Mouse (Mus musculus) megakaryocyte-erythroid progenitor cell, adult 5-6 weeks (primary cell): ENCODE measurements around the gene Hist1h2ad. TPM values are rescaled to one million over a fixed set of nuclear protein-coding genes. Genes with fewer than 3 reads are reported as not detected.
A peak's percentile ranks its signal among the peaks of the same experiment; 100 is the strongest.
"Not testable (repeated sequence)": the region's sequence is repeated elsewhere in the genome, so short reads cannot be mapped to it uniquely, and the experiment has no call there.

ENCODE experiments used
- ATAC-seq: replicated peaks from 2 replicates; pipeline ENCODE4 v1.8.0; 2016; ENCODE audit warnings: mild to moderate bottlenecking, inconsistent platforms; ENCODE audit not compliant: severe bottlenecking, poor library complexity, low FRiP score, low TSS enrichment
- total RNA-seq, 2 experiments: library from RNA; stranded (forward) in 1 of 2; stranded (reverse) in 1 of 2; fragments of 200-1000, 215-1000 nt in 1 of 2; fragments of >200 nt in 1 of 2; fragmentation: Nextera tagmentation in 1 of 2; gene quantifications; 2 replicates each; pipeline ENCODE4 v1.2.3; 2014 to 2017

Gene Hist1h2ad
- total RNA-seq, 2 experiments from 2014 or later = 11.1 to 1,317 TPM

DNA sequence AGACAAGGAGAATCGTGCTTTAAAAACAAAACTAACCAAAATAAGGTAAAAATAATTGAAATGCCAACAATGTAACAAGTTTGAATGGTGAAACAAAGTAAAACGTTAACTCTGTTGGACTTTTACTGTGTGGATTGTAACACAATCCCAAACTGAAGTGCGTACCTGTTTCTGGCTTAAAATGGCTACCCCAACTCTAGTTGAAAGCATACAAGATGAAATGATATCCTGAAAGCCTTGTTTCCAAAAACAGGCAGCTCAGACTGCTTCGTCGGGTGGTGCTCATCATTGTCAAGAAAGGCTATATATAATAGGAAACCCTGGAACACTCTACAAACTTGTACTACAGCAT is 12.7 kb upstream of the Hist1h2ad start:
- not testable (repeated sequence) for ATAC-seq

DNA sequence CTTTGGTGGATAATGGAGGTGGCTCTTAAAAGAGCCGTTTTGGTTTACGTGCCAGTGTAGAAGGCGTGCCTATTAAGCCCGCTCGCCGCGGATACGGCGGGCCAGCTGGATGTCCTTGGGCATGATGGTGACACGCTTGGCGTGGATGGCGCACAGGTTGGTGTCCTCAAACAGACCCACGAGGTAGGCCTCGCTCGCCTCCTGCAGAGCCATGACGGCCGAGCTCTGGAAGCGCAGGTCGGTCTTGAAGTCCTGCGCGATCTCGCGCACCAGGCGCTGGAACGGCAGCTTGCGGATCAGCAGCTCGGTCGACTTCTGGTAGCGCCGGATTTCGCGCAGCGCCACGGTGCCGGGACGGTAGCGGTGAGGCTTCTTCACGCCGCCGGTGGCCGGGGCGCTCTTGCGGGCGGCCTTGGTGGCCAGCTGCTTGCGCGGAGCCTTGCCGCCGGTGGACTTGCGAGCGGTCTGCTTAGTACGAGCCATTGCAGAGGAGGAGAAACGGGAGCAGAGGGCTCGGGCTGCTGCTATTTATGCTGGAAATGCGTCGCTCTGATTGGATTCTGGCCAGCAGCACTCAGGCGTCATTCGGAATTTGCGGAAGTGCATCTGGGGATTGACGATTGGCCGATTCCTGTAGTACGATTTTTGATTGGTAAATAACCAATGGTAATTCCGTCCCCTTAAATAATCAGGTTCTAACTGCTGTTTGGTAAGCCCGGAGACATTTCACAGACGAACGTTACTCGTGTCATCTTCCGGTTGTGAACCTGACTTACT is 12.1 kb upstream of the Hist1h2ad start, which contains the start of gene Hist1h3e:
Gene Hist1h3e, minus strand, starts transcription at position 487 of the 777 bp plus-strand sequence.
- ATAC-seq = peak; percentile 84

DNA sequence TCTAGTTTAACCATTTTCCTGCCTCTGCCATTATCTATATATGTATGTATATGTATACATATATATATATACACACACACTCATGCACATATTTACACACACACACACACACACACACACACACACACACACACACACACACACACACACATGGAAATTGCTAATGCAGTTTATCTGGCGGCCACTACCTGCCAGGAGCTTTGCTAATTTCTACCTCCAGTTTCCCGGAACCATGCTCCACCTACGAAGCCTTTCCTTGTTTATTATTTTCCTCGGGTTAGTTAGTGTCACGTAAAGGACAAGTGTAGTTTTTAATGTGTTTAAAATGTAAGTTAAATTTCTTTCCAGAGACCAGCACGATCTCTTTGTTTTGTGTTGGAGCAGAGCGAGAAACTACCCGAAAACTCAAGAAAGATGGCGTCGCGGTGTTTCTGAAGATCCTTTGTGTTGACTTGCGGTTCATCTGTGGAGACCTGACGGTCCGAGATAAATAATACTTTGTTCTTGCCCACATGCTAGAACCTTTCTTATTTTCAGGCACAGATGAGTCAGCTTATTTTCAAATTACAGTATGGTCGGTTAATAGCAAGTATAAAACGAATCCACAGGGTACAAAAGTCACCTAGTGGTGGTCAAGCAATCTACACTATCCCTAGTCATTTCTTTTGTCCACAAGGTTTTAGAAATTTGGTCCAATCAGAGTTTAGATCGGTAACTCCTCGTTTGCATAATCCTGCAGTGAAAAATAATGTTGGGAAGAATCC is 11.3 kb upstream of the Hist1h2ad start:
- peak; percentile 65 for ATAC-seq

DNA sequence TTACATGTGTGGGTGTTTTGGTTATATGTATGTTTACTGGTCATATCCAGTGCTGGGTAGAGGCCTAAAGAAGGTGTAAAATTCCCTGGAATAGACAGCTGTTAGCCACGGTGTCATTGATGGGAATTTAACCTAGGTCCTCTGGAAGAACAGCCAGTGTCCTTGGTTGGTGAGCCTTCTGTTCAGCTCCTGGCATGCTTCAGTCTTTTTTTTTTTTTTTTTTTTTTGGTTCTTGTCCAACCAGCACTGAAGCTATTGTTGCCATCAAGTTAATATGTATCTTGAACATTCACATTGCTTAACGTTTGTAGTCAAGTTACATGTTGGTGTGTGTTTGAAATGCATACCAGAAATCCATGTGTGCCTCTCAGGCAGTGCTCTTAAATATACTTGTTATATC is 9.7 kb upstream of the Hist1h2ad start:
- ATAC-seq = no peak

DNA sequence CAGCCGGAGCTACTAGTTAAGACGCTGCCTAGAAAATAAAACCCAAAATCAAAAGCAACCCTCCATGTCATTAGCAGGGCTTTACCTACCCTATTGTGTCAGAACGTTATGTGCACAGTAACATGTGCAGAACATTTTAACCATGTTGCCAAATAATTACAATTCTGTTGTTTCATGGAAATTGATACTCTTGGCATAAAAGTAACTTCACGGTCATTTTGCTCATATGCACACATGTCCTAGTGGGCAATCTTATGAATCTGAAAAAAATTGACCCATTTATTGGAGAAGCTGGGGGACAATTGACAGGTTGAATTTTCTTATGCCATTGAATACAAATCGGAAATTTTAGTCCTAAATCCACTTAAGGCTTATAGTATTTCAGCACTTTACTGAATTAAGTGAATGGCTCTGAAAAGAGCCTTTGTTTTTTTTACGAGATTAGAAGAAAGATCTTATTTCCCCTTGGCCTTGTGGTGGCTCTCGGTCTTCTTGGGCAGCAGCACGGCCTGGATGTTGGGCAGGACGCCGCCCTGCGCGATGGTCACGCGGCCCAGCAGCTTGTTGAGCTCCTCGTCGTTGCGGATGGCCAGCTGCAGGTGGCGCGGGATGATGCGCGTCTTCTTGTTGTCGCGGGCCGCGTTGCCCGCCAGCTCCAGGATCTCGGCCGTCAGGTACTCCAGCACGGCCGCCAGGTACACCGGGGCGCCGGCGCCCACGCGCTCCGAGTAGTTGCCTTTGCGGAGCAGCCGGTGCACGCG is 3.7 kb upstream of the Hist1h2ad start:
- not testable (repeated sequence) for ATAC-seq

DNA sequence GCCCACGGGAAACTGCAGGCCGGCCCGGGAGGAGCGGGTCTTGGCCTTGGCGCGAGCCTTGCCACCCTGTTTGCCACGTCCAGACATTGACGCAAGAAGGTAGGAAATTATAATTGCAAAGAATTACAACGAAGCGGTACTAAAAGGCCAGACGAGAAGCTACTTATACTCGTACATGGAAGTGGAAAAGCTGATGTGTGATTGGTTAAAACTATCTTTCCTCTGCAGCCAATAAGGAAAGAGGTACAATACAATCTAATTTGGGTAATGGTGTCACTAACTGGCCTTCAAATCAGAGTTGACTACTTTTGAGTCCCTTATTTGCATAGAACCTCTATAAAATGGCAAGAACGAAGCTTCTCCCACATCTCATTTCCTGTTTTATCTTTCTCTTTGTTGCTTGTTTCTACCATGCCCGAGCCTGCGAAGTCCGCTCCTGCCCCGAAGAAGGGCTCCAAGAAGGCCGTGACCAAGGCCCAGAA is 3.1 kb upstream of the Hist1h2ad start, which contains the start of the genes Hist1h2ae and Hist1h2bg:
Gene Hist1h2ae, minus strand, starts transcription at position 199 of the 482 bp plus-strand sequence.
Gene Hist1h2bg, plus strand, starts transcription at position 375 of the 482 bp plus-strand sequence.
- peak; percentile 78 for ATAC-seq

DNA sequence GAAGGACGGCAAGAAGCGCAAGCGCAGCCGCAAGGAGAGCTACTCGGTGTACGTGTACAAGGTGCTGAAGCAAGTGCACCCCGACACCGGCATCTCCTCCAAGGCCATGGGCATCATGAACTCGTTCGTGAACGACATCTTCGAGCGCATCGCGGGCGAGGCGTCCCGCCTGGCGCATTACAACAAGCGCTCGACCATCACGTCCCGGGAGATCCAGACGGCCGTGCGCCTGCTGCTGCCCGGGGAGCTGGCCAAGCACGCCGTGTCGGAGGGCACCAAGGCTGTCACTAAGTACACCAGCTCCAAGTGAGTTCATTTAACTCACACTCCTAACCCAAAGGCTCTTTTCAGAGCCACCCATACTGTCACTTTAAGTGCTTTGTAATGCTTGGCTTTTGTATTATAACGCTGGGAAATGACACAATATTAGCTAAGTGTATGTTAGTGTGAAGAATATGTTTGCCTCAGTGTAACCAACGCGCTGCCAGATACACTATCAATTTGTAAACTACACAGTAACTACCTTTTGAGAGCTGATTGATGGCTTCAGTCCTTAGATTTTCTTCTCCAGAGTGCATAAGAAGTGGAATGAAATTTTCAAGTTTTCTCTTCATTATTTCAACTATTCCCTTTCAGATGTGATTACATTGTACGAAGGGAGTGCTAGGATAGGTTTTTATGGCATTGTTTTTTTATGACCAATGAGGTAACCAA is 2.5 kb upstream of the Hist1h2ad start:
- ATAC-seq = peak; percentile 25

DNA sequence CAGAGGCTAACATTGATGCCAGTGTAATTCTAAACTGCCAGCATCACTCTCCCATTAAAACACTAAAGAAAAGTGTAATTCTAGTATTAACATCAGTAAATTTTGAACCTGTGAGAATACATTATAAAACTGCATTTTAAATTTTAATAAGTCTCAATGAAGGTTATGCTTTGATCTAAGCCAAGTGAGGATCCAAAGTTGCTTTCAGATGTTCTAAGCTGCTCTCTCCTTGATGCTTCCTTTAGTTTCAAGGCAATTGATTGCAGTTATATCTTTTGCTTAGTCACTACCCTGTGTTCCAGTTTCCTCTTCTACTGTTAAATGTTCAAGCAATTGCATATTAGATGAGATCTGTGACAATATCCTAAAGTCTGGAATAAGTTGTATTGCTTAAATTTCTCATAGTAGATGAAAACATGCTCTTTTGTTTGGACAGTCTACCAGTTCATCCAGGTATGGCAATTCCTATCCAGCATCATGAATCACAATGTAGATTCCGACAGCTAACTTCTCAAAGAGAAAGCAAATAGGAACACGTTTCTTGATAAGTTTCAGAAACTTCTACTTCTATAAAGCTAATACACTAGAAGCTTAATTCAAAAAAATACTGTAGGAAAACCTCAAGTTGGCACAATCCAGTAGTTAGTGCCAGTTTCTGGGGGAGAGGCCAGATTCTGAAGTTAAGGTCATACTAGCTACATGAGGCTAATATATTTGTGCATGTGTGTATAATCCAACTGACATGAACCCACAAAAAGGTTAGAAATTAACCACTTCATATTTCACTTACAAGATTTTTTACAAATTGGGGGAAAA is 1.8 kb upstream of the Hist1h2ad start:
- ATAC-seq = no peak

DNA sequence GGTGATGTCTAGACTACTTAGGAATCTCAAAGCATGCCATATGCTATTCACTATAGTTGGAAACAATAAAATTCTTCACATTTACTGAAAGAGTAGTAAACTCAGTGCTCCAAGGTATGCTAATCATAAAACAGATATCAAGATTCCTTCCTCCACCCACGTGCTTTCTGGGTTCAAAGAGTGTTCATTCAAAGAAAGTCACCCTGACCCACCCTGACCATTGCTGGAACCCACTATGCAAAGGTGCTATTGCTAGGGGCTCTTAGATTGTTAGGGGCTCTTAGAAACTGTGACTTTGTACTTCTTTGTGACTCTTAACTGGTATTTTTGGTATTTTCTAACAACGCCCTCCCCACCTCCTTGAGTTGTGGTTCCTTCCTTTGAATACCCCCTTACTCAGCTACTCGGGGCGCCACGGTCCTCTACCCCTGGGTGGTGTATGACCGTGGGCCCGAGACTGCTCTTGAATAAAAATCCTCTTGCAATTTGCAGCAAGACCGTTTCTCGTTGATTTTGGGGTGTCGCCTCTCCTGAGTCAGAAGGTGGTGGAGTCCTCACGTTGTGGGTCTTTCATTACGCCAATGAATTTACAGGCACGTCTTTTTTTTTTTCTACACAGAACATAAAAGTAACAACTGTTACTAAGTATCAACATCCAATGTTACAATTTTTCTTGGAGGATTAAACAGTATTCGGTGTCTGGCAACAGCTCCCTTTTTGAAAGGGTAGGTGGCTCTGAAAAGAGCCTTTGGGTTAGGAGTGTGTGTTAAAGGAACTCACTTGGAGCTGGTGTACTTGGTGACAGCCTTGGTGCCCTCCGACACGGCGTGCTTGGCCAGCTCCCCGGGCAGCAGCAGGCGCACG is 915 bp upstream of the Hist1h2ad start:
- ATAC-seq = not testable (repeated sequence)

DNA sequence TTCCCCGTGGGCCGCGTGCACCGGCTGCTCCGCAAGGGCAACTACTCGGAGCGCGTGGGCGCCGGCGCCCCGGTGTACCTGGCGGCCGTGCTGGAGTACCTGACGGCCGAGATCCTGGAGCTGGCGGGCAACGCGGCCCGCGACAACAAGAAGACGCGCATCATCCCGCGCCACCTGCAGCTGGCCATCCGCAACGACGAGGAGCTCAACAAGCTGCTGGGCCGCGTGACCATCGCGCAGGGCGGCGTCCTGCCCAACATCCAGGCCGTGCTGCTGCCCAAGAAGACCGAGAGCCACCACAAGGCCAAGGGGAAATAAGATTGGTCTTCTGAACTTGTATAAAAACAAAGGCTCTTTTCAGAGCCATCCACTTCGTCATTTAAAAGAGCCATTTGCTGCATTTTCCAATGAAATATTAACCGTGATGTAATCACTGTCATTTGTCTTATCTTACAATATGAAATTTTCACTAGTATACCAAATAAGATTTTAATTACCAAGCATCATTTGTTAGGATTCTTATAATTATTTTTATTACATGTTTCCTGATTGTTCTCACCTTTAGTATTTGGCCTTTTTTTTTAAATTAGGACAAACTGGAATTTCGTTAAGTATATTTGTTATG is 477 bp downstream of the Hist1h2ad start:
- ATAC-seq = not testable (repeated sequence)

DNA sequence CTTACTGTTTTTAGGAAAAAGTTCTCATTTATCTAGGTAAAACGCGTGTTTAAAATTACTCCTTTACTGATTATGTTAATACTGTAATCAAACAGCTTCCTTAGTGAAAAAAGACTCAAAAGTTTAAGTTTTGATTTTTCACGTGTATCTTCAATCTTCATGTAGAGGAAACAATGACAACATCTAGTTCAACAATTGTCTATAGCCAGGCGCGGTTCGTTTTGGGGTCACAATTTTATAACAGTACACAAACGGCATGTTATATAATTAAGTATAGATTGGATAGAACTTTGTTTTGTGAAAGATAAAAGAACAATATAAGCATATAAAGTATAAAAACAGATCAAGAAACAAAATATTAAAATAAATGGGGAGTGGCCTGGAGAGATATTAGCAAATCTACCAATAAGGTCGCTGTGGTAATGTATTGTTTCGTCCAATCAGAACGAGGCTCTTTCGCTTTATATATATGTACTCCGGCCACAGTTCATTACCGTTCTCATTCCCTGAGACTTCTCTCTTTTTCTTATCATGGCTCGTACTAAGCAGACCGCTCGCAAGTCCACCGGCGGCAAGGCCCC is 1.2 kb downstream of the Hist1h2ad start, which contains the start of gene Hist1h3d:
Gene Hist1h3d, plus strand, starts transcription at position 493 of the 581 bp plus-strand sequence.
- ATAC-seq = peak; percentile 48

DNA sequence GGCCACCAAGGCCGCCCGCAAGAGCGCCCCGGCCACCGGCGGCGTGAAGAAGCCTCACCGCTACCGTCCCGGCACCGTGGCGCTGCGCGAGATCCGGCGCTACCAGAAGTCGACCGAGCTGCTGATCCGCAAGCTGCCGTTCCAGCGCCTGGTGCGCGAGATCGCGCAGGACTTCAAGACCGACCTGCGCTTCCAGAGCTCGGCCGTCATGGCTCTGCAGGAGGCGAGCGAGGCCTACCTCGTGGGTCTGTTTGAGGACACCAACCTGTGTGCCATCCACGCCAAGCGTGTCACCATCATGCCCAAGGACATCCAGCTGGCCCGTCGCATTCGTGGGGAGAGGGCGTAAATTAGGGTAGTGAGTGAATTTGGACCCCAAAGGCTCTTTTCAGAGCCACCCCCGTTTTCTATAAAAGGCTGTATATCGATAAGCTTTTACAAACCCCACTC is 1.7 kb downstream of the Hist1h2ad start:
- ATAC-seq = not testable (repeated sequence)

DNA sequence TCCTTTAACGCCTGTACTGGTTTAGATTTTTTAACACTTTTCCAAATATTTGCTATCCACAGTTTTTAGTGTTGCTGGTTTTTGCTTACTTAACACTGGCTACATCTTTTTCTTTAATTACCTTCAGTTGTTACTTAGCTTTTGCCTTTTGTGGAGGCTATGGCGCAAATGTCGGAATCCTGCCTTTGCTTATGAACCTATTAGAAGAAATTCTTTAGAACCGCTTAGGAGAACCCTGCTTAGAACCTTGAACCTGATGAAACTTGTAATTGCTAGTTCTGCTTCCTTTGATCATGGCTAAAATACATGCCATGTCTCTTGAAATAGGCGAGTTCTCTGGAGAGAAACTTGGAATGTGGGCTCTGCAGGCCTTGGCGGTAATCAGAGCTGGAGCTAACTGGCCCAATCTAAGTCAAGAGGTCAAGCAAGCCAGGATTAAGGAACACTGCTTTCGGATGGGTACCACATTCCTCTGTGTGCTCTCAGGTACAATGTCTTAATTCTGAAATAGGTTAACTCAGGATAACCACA is 2.2 kb downstream of the Hist1h2ad start:
- no peak for ATAC-seq

DNA sequence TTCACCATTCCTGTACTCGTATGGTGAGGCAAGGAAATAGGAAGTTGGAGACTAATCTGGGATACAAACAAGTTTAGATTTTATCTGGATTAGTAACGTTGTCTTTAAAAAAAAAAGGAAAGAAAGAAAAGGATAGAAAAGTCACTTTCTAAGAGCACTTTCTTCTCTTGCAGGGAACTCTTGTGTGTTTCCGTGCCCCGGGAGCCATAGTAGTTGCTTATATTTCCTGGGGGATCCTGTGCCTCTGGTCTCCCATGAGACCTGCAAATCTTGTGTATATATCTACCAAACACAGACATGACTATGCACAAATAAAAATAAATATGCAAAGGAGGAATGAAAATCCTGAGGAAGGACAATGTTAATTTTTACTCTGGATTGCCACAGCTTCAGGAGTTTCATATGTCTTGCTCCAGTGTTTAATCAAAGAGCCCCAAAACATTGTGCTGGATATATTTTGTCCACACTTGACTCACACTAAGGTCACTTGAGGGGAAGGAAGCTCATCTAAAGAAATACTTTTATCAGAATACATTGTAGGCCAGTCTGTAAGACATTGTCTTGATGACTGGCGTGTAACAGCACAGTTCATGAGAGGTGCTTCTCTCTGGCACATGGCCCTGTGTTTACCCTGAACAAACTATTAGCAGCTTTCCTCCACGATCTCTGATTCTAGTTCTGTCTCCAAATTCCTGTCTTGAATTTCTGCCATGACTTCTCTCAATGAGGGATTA is 2.9 kb downstream of the Hist1h2ad start:
- no peak for ATAC-seq

DNA sequence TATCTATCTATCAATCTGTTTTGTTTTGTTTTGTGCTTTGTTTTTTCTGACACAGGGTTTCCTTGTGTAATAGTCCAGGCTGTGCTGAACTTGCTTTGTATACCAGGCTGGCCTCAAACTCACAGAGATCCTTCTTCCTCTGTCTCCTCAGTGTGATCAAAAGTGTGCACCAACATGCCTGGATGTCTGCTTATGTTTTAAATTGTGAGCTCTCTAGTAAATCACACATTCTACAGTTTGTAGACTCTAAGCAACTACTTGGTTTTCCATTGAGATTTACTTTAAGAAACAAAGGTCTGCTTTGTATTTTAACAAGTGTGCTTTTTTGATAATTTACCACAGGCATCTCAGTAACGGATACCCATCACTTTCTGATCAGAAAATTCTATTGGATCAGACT is 3.7 kb downstream of the Hist1h2ad start:
- no peak for ATAC-seq
